Mouse (Mus musculus) neural tube, embryonic 13.5 days (tissue): Measurements from ENCODE around the gene Mrpl27. TPM values are rescaled to one million over a fixed set of nuclear protein-coding genes. Genes with fewer than 3 reads are reported as not detected.
"Not testable (repeated sequence)": the region's sequence is repeated elsewhere in the genome, so short reads cannot be mapped to it uniquely, and the experiment has no call there.

Experiments used
- ATAC-seq: fragments of 200-750 bp; cut with Nextera tagmentation; 2 replicates; pipeline ENCODE4 v1.8.0; 2017; ENCODE audit warnings: low read depth, mild to moderate bottlenecking, moderate TSS enrichment, moderate library complexity
- H3K27ac ChIP-seq: fragments of 300-500 bp; sonication (generic); replicated peaks from 2 replicates; pipeline ENCODE4 v1.5.1; 2015; ENCODE audit warnings: moderate library complexity, mild to moderate bottlenecking, inconsistent platforms
- H3K27me3 ChIP-seq: fragments of 300-500 bp; sonication (generic); 2 replicates; pipeline ENCODE4 v1.6.1; 2015; ENCODE audit warnings: mild to moderate bottlenecking, inconsistent platforms
- H3K36me3 ChIP-seq: fragments of 300-500 bp; sonication (generic); 2 replicates; pipeline ENCODE4 v1.6.1; 2015; ENCODE audit warnings: mild to moderate bottlenecking, inconsistent platforms
- H3K4me1 ChIP-seq: fragments of 300-500 bp; sonication (generic); replicated peaks from 2 replicates; pipeline ENCODE4 v1.6.1; 2015; ENCODE audit warnings: inconsistent platforms
- H3K4me2 ChIP-seq: fragments of 300-500 bp; sonication (generic); 2 replicates; pipeline ENCODE4 v1.6.1; 2015; ENCODE audit warnings: inconsistent platforms, mild to moderate bottlenecking, moderate library complexity
- H3K4me3 ChIP-seq: fragments of 300-500 bp; sonication (generic); 2 replicates; pipeline ENCODE4 v1.5.1; 2015; ENCODE audit warnings: mild to moderate bottlenecking, inconsistent platforms
- H3K9ac ChIP-seq: fragments of 300-500 bp; sonication (generic); 2 replicates; pipeline ENCODE4 v1.6.1; 2015; ENCODE audit warnings: moderate library complexity, mild to moderate bottlenecking, inconsistent platforms
- H3K9me3 ChIP-seq: fragments of 300-500 bp; sonication (generic); 2 replicates; pipeline ENCODE4 v1.6.1; 2016; ENCODE audit warnings: inconsistent platforms
- WGBS: fragments of 180-500 bp; shearing (Covaris S2); methylation state at CpG from one replicate; pipeline ENCODE4 v1.1.7; 2015; 5-methylcytosine and 5-hydroxymethylcytosine counted together
- polyA plus RNA-seq: library from polyadenylated mRNA; unstranded; fragments of >200 nt; fragmentation: Nextera tagmentation; extraction: Ambion mirVana; gene quantifications from 2 replicates; pipeline ENCODE4 v1.2.1, GENCODE M21; 2015

Gene Mrpl27
- polyA plus RNA-seq, 1 experiment from 2014 or later, result 144 TPM

- H3K9ac ChIP-seq, result peak overlapping the region; percentile 95
- peak overlapping the region; percentile 94; the same call in 1 of the 2 replicates for H3K27ac ChIP-seq
- 40% methylated on average over 4 of the region's 4 CpGs for WGBS
- H3K4me3 ChIP-seq, result peak overlapping the region; percentile 88
- peaks cover 48% of the 10 kb centered on the region for H3K4me1 ChIP-seq
- H3K4me2 ChIP-seq, result peak overlapping the region; percentile 82
- no peak for ATAC-seq
- H3K9me3 ChIP-seq, result no peaks in the 10 kb centered on the region; the same call in 1 of the 2 replicates
- H3K27me3 ChIP-seq, result no peaks in the 10 kb centered on the region
- no peaks in the 10 kb centered on the region for H3K36me3 ChIP-seq
Measured at GRCm38 (mm10) chr11:94676308-94676707, 22.7 kb downstream of the Mrpl27 start.

- peak; percentile 94 for ATAC-seq
- H3K4me2 ChIP-seq, result peak within 1 kb of the TSS; percentile 82
- H3K27ac ChIP-seq, result peak within 1 kb of the TSS; percentile 94
- H3K27me3 ChIP-seq, result no peaks in the 10 kb centered on the region
- H3K36me3 ChIP-seq, result no peaks in the 10 kb centered on the region
- peak within 1 kb of the TSS; percentile 88 for H3K4me3 ChIP-seq
- H3K4me1 ChIP-seq, result peaks cover 43% of the 10 kb centered on the region
- under 1% methylated on average over 81 of the region's 82 CpGs for WGBS
- peak within 1 kb of the TSS; percentile 95 for H3K9ac ChIP-seq
- no peaks in the 10 kb centered on the region; the same call in 1 of the 2 replicates for H3K9me3 ChIP-seq
Measured at GRCm38 (mm10) chr11:94676754-94677606, 23.4 kb downstream of the Mrpl27 start, which contains the start of gene Xylt2. Xylt2 (minus strand) TSS chr11:94677515.

- Histone ChIP-seq H3K4me3 (peak overlapping the region; percentile 88), H3K27me3 (no peaks in the 10 kb centered on the region), H3K9ac (peak overlapping the region; percentile 95), H3K4me1 (peaks cover 36% of the 10 kb centered on the region), H3K4me2 (peak overlapping the region; percentile 82), H3K9me3 (no peaks in the 10 kb centered on the region; the same call in 1 of the 2 replicates), H3K27ac (peak overlapping the region; percentile 94), H3K36me3 (no peaks in the 10 kb centered on the region)
- no peak; the same call in 1 of the 2 replicates for ATAC-seq
- 32% methylated on average over 15 of the region's 15 CpGs for WGBS
Measured at GRCm38 (mm10) chr11:94677607-94678145, 24.1 kb downstream of the Mrpl27 start.

- Histone ChIP-seq H3K9me3 (no peaks in the 10 kb centered on the region; the same call in 1 of the 2 replicates), H3K36me3 (no peaks in the 10 kb centered on the region), H3K27ac (no peak overlapping the region), H3K4me3 (no peak overlapping the region), H3K4me2 (no peak overlapping the region), H3K4me1 (peaks cover 20% of the 10 kb centered on the region), H3K9ac (no peak overlapping the region), H3K27me3 (no peaks in the 10 kb centered on the region)
- no peak for ATAC-seq
Measured at GRCm38 (mm10) chr11:94680639-94681038, 27.1 kb downstream of the Mrpl27 start.

DNA sequence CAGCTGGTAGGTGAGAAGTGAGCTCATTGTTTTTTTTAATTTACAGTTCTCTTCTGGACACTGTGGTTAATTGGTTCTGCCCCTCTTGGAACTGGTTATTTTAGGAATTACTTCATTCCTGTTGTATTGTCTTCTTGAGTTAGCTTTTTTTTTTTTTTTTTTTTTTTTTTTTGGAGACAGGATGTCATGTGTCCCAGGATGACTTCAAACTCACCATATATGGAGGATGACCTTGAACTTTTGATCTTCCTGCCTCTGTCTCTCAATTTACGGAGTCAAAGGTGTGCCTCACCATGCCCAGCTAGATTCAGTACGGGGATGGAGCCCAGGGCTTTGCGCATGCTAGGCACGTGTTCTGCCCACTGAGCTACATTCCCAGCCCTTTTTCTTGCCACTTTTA lies 28.1 kb downstream of the Mrpl27 start:
- Histone ChIP-seq H3K27ac (no peak overlapping the region), H3K4me2 (no peak overlapping the region), H3K4me3 (no peak overlapping the region), H3K36me3 (no peaks in the 10 kb centered on the region), H3K4me1 (peaks cover 10% of the 10 kb centered on the region), H3K27me3 (no peaks in the 10 kb centered on the region), H3K9ac (no peak overlapping the region), H3K9me3 (no peaks in the 10 kb centered on the region; the same call in 1 of the 2 replicates)
- WGBS, result 85% methylated on average over 4 of the region's 4 CpGs
- ATAC-seq, result no peak

- H3K27me3 ChIP-seq, result no peaks in the 10 kb centered on the region
- no peaks in the 10 kb centered on the region for H3K36me3 ChIP-seq
- no peak overlapping the region for H3K4me3 ChIP-seq
- H3K9ac ChIP-seq, result no peak overlapping the region
- no peak overlapping the region for H3K27ac ChIP-seq
- H3K4me1 ChIP-seq, result peaks cover 8% of the 10 kb centered on the region
- no peaks in the 10 kb centered on the region; the same call in 1 of the 2 replicates for H3K9me3 ChIP-seq
- 84% methylated on average over 7 of the region's 7 CpGs for WGBS
- ATAC-seq, result no peak
- no peak overlapping the region for H3K4me2 ChIP-seq
Measured at GRCm38 (mm10) chr11:94682427-94682826, 28.9 kb downstream of the Mrpl27 start.

DNA sequence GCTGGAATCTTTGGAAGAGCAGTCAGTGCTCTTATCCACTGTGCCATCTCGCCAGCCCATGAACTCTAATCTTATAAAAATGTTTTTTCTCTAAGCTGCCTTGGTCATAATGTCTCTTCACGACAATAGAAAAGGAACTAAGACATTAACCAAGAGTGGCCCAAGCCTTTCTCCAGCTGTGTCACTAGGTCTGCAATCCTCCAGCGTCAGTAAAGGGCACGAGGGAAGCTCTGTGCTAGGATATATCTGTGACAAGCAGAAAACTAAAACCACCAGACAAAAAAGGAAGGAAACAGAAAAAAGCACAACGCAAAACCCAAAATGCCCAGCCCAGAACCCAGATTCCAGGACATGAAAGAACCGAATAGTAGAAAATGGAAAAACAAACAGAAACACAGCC lies 33.6 kb downstream of the Mrpl27 start:
- no peak overlapping the region for H3K4me2 ChIP-seq
- WGBS, result 84% methylated on average over 6 of the region's 6 CpGs
- H3K27ac ChIP-seq, result no peak overlapping the region
- no peak for ATAC-seq
- H3K4me1 ChIP-seq, result no peaks in the 10 kb centered on the region
- no peak overlapping the region for H3K4me3 ChIP-seq
- H3K36me3 ChIP-seq, result no peaks in the 10 kb centered on the region
- H3K9ac ChIP-seq, result no peak overlapping the region
- no peaks in the 10 kb centered on the region for H3K9me3 ChIP-seq
- no peaks in the 10 kb centered on the region for H3K27me3 ChIP-seq

DNA sequence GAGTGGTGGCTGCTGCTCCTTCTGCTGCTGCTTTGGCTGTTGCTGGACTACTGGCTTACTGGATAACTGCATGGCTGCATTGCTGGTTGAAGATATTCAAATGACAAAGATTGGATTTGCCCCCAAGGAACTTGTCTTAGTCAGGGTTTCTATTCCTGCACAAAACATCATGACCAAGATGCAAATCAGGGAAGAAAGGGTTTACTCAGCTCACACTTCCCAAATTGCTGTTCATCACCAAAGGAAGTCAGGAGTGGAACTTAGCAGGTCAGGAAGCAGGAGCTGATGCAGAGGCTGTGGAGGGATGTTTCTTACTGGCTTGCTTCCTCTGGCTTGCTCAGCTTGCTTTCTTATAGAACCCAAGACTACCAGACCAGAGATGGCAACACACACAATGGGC lies 38.9 kb downstream of the Mrpl27 start:
- H3K27ac ChIP-seq, H3K9ac ChIP-seq, H3K27me3 ChIP-seq, ATAC-seq, H3K4me2 ChIP-seq, H3K36me3 ChIP-seq, H3K9me3 ChIP-seq, H3K4me3 ChIP-seq, H3K4me1 ChIP-seq: not testable (repeated sequence)

- no peak for ATAC-seq
- H3K9ac ChIP-seq, result no peak overlapping the region
- no peak overlapping the region for H3K4me3 ChIP-seq
- H3K27ac ChIP-seq, result no peak overlapping the region
- no peaks in the 10 kb centered on the region for H3K27me3 ChIP-seq
- 80% methylated on average over 6 of the region's 6 CpGs for WGBS
- no peak overlapping the region for H3K4me2 ChIP-seq
- no peaks in the 10 kb centered on the region for H3K4me1 ChIP-seq
- no peaks in the 10 kb centered on the region for H3K36me3 ChIP-seq
- H3K9me3 ChIP-seq, result no peaks in the 10 kb centered on the region
Measured at GRCm38 (mm10) chr11:94695508-94695907, 41.9 kb downstream of the Mrpl27 start.

DNA sequence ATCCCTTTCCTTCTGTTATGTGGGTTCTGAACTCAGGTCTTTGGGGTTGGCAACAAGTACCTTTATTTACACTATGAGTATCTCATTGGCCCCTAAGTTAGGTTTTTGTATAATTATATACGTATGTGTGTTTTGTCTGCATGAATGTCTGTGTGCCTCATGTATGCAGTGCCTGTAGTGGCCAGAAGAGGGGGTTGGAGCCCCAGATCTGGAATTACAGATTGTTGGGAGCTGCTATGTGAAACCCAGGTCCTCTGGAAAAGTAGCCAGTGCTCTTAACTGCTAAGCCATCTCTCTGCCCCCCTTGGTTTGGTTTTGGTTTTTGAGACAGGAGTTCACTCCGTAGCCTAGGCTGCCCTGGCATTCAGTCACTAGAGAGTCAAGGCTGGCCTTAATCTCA lies 43.6 kb downstream of the Mrpl27 start:
- H3K27ac ChIP-seq, result no peak overlapping the region
- peaks cover 13% of the 10 kb centered on the region for H3K4me1 ChIP-seq
- H3K9me3 ChIP-seq, result no peaks in the 10 kb centered on the region
- H3K27me3 ChIP-seq, result no peaks in the 10 kb centered on the region
- H3K9ac ChIP-seq, result no peak overlapping the region
- no peaks in the 10 kb centered on the region for H3K36me3 ChIP-seq
- 93% methylated on average over 2 of the region's 2 CpGs for WGBS
- no peak for ATAC-seq
- no peak overlapping the region for H3K4me2 ChIP-seq
- H3K4me3 ChIP-seq, result no peak overlapping the region

- ATAC-seq, result no peak
- Histone ChIP-seq H3K4me3 (no peak overlapping the region), H3K27me3 (no peaks in the 10 kb centered on the region), H3K9me3 (no peaks in the 10 kb centered on the region), H3K4me1 (peaks cover 15% of the 10 kb centered on the region), H3K27ac (no peak overlapping the region), H3K9ac (no peak overlapping the region), H3K36me3 (no peaks in the 10 kb centered on the region), H3K4me2 (no peak overlapping the region)
- 44% methylated on average over 13 of the region's 13 CpGs for WGBS
Measured at GRCm38 (mm10) chr11:94697703-94698464, 44.3 kb downstream of the Mrpl27 start.

- H3K4me2 ChIP-seq, result no peak overlapping the region
- H3K27me3 ChIP-seq, result no peaks in the 10 kb centered on the region
- WGBS, result 98% methylated on average over 3 of the region's 3 CpGs
- H3K4me3 ChIP-seq, result no peak overlapping the region
- H3K9me3 ChIP-seq, result no peaks in the 10 kb centered on the region
- no peaks in the 10 kb centered on the region for H3K36me3 ChIP-seq
- ATAC-seq, result no peak
- no peak overlapping the region for H3K27ac ChIP-seq
- H3K4me1 ChIP-seq, result peaks cover 15% of the 10 kb centered on the region
- H3K9ac ChIP-seq, result no peak overlapping the region
Measured at GRCm38 (mm10) chr11:94699399-94699798, 45.8 kb downstream of the Mrpl27 start.
